Mouse (Mus musculus) left cerebral cortex, postnatal 14 days (tissue): ENCODE measurements around the gene Apoa1. TPM values are rescaled to one million over a fixed set of nuclear protein-coding genes. Genes with fewer than 3 reads are reported as not detected.

Experiments
- DNase-seq, 2 experiments: peaks; one replicate each; pipeline ENCODE4 v3.0.0; 2021 to 2022; ENCODE audit warnings: low spot score in 2 of 2, mixed read lengths in 1 of 2
- intact Hi-C: fragments of 180-260 bp; cut with DNase I; formaldehyde crosslinking; loops from one replicate; pipeline ENCODE4 v1.15.1; 2025
- total RNA-seq, 2 experiments: library from RNA; stranded (reverse); gene quantifications; 2 replicates each; pipeline ENCODE4 v1.2.3; 2021

The Apoa1 gene
- total RNA-seq, 2 experiments from 2014 or later: 0.57 TPM; not detected in 1

GRCm38 (mm10) chr9:46246752-46247324, 18.5 kb downstream of the Apoa1 start:
- DNase-seq: peak; percentile 64 to 80
- intact Hi-C loops: loop anchor here (2.0 kb wide), 1 partner anchor 242 kb away; no protein-coding TSS in a partner anchor

GRCm38 (mm10) chr9:46256177-46256576, 27.8 kb downstream of the Apoa1 start:
- DNase-seq: no peak
- intact Hi-C loops: no loop called here

- intact Hi-C loops: no loop called here
- DNase-seq: no peak
These were observed 28.4 kb downstream of the Apoa1 start for GRCm38 (mm10) chr9:46256658-46257385.

GRCm38 (mm10) chr9:46257546-46257945, 29.2 kb downstream of the Apoa1 start:
- DNase-seq: no peak
- intact Hi-C loops: no loop called here

GRCm38 (mm10) chr9:46259111-46259510, 30.7 kb downstream of the Apoa1 start:
- DNase-seq: no peak
- intact Hi-C loops: no loop called here

- no peak for DNase-seq
- intact Hi-C loops: no loop called here
These were observed 32.8 kb downstream of the Apoa1 start for GRCm38 (mm10) chr9:46261131-46261530.

- intact Hi-C loops: no loop called here
These were observed 40.0 kb downstream of the Apoa1 start, which contains the start of gene Apoa5 for GRCm38 (mm10) chr9:46268343-46268873. Gene Apoa5, plus strand, starts transcription at chr9:46268633.

GRCm38 (mm10) chr9:46269125-46269524, 40.7 kb downstream of the Apoa1 start:
- DNase-seq: no peak
- intact Hi-C loops: no loop called here

More at GRCm38 (mm10) chr9:46268343-46268873, 40.0 kb downstream of the Apoa1 start, which contains the start of gene Apoa5:
- DNase-seq: no peak

GRCm38 (mm10) chr9:46270782-46271181, 42.4 kb downstream of the Apoa1 start:
- intact Hi-C loops: no loop called here
- DNase-seq: no peak

GRCm38 (mm10) chr9:46272070-46272469, 43.7 kb downstream of the Apoa1 start:
- intact Hi-C loops: no loop called here
- no peak for DNase-seq

- intact Hi-C loops: no loop called here
- peak; percentile 88 to 89 for DNase-seq
These were observed 44.5 kb downstream of the Apoa1 start, which contains the start of gene Zpr1 for GRCm38 (mm10) chr9:46272677-46273454. Gene Zpr1, plus strand, starts transcription at chr9:46273064.

GRCm38 (mm10) chr9:46274494-46274893, 46.1 kb downstream of the Apoa1 start:
- DNase-seq: no peak
- intact Hi-C loops: no loop called here

Other genes with a start within 250 kb of the Apoa1 start
- gene Pafah1b2, start 215.9 kb upstream of the Apoa1 start, total RNA-seq: 100 to 1,000 TPM; 212 to 230 TPM
- 100 to 1,000 TPM in 1 of 2 experiments, 10 to 100 TPM in 1; 95.0 to 103 TPM for gene Sik3, start 215.8 kb upstream of the Apoa1 start, total RNA-seq
- gene Apoc3, start 7.1 kb downstream of the Apoa1 start, total RNA-seq: under 1 TPM in 1 of 2 experiments, not detected in 1; 0.92 TPM
- gene Apoa4, start 12.1 kb downstream of the Apoa1 start, total RNA-seq: not detected
- gene Apoa5, start 40.1 kb downstream of the Apoa1 start, total RNA-seq: not detected
- 10 to 100 TPM; 35.6 to 39.4 TPM for gene Zpr1, start 44.5 kb downstream of the Apoa1 start, total RNA-seq
- gene Bud13, start 54.4 kb downstream of the Apoa1 start, total RNA-seq: 10 to 100 TPM in 1 of 2 experiments, 1 to 10 TPM in 1; 9.4 to 11.3 TPM
- not detected for gene 4931429L15Rik, start 91.4 kb downstream of the Apoa1 start, total RNA-seq